In genomic region chr15:96285323-96286014, GRCm38 (mm10) we compare ENCODE assay signal across 8 mouse cellular contexts. TPM values are rescaled to one million over a fixed set of nuclear protein-coding genes. Genes with fewer than 3 reads are reported as not detected.
DNase-seq lines count a peak whose midpoint lies in the region; ATAC-seq and TF ChIP-seq lines count a peak whose summit lies in the region.

No protein-coding gene starts in this region.

- no peaks in the 10 kb centered on the region for H3K27me3 ChIP-seq in forebrain, embryonic 14.5 days (replicated peaks; ENCODE audit: control insufficient read depth, insufficient read depth, low read length)
- H3K27me3 ChIP-seq in liver, postnatal 0 days (ENCODE audit: insufficient read depth, low read length): no peaks in the 10 kb centered on the region
- H3K27me3 ChIP-seq in neural tube, embryonic 13.5 days: no peaks in the 10 kb centered on the region

- H3K36me3 ChIP-seq in ES-E14 (ENCODE audit: control insufficient read depth, insufficient read depth, low read length, poor library complexity, severe bottlenecking): peaks cover 3% of the 10 kb centered on the region; the same call in 1 of the 2 replicates
- 0 out of 2 replicates have a peak, but pooled peaks cover 2% of the 10 kb centered on the region for H3K36me3 ChIP-seq in forebrain, embryonic 14.5 days (ENCODE audit: control insufficient read depth, insufficient read depth, low read length)
- peaks cover 3% of the 10 kb centered on the region for H3K36me3 ChIP-seq in liver, postnatal 0 days (replicated peaks; ENCODE audit: insufficient read depth, low read length)
- H3K36me3 ChIP-seq in neural tube, embryonic 13.5 days: peaks cover 6% of the 10 kb centered on the region; the same call in 1 of the 2 replicates

- peak overlapping the region; percentile 99 for H3K27ac ChIP-seq in ES-E14 (ENCODE audit: insufficient read depth, low read depth, low read length, poor library complexity, severe bottlenecking)
- peak overlapping the region; percentile 100 for H3K27ac ChIP-seq in forebrain, embryonic 14.5 days (ENCODE audit: low read depth, low read length)
- peak overlapping the region; percentile 100 for H3K27ac ChIP-seq in liver, postnatal 0 days (ENCODE audit: low read depth)
- H3K27ac ChIP-seq in neural tube, embryonic 13.5 days (replicated peaks): peak overlapping the region; percentile 100

- TF ChIP-seq CTCF in liver, postnatal 0 days (IDR thresholded peaks at IDR 0.05; ENCODE audit: low read depth): no peak

- no peaks in the 10 kb centered on the region for H3K9me3 ChIP-seq in ES-E14 (ENCODE audit: control insufficient read depth, insufficient read depth, low read depth, low read length)
- no peaks in the 10 kb centered on the region for H3K9me3 ChIP-seq in forebrain, embryonic 14.5 days (replicated peaks; ENCODE audit: control insufficient read depth, low read length)
- H3K9me3 ChIP-seq in liver, postnatal 0 days (ENCODE audit: low read length): no peaks in the 10 kb centered on the region
- H3K9me3 ChIP-seq in neural tube, embryonic 13.5 days: no peaks in the 10 kb centered on the region

- in situ Hi-C loops in ES-E14 (cut with MboI; ENCODE audit: low sequenced_read_pairs in 2 of 2, unreplicated experiment in 2 of 2): no loop called here

- intact Hi-C loops in heart, postnatal 14 days (cut with DNase I): loop anchor here (5.0 to 10.0 kb wide), 6 partner anchors 67 to 491 kb away; partner anchors contain the start of genes Ano6, Scaf11 and Slc38a2

- H3K4me1 ChIP-seq in ES-E14 (ENCODE audit: control insufficient read depth in 2 of 2, insufficient read depth in 2 of 2, low read length in 2 of 2, poor library complexity in 1 of 2): peaks cover 9 to 10% of the 10 kb centered on the region in 2 experiments
- peaks cover 30% of the 10 kb centered on the region for H3K4me1 ChIP-seq in forebrain, embryonic 14.5 days (ENCODE audit: control insufficient read depth, insufficient read depth, low read length)
- H3K4me1 ChIP-seq in liver, postnatal 0 days (ENCODE audit: insufficient read depth): peaks cover 33% of the 10 kb centered on the region
- H3K4me1 ChIP-seq in neural tube, embryonic 13.5 days (replicated peaks): peaks cover 45% of the 10 kb centered on the region

- H3K9ac ChIP-seq in ES-E14 (ENCODE audit: insufficient read depth, low read depth, low read length, poor library complexity, severe bottlenecking): peak overlapping the region; percentile 97
- peak overlapping the region; percentile 99 for H3K9ac ChIP-seq in forebrain, embryonic 14.5 days (ENCODE audit: low read length)
- peak overlapping the region; percentile 99 for H3K9ac ChIP-seq in liver, postnatal 0 days (replicated peaks)
- peak overlapping the region; percentile 100 for H3K9ac ChIP-seq in neural tube, embryonic 13.5 days

- peak overlapping the region; percentile 80 to 93 for H3K4me3 ChIP-seq in ES-E14 (ENCODE audit: insufficient read depth in 1 of 2, low read depth in 1 of 2, low read length in 2 of 2, poor library complexity in 1 of 2, severe bottlenecking in 1 of 2)
- peak overlapping the region; percentile 94 for H3K4me3 ChIP-seq in forebrain, embryonic 14.5 days (ENCODE audit: low read depth, low read length)
- peak overlapping the region; percentile 95 for H3K4me3 ChIP-seq in liver, postnatal 0 days (ENCODE audit: low read depth, low read length)
- H3K4me3 ChIP-seq in neural tube, embryonic 13.5 days: peak overlapping the region; percentile 93

- TF ChIP-seq EP300 in liver, postnatal 0 days (IDR thresholded peaks at IDR 0.05; ENCODE audit: low read depth): no peak

- H3K4me2 ChIP-seq in forebrain, embryonic 14.5 days (ENCODE audit: low read length): peak overlapping the region; percentile 83
- H3K4me2 ChIP-seq in liver, postnatal 0 days (ENCODE audit: low read depth, low read length): peak overlapping the region; percentile 89
- peak overlapping the region; percentile 84 for H3K4me2 ChIP-seq in neural tube, embryonic 13.5 days

- WGBS in forebrain, embryonic 14.5 days: under 1% methylated on average over 43 of the region's 64 CpGs
- WGBS in liver, postnatal 0 days (ENCODE audit: insufficient replicate concordance): under 1% methylated on average over 53 of the region's 64 CpGs
- WGBS in neural tube, embryonic 13.5 days: under 1% methylated on average over 57 of the region's 64 CpGs

- peak; percentile 82 for ATAC-seq in forebrain, embryonic 14.5 days
- peak; percentile 61 for ATAC-seq in liver, postnatal 0 days
- peak; percentile 83 for ATAC-seq in neural tube, embryonic 13.5 days (ENCODE audit: low read depth)

- peak; percentile 62 for DNase-seq in ES-E14 (ENCODE audit: low read depth, low spot score)
- peak; percentile 87 for DNase-seq in cerebellum, adult 11 months
- peak; percentile 95 for DNase-seq in forebrain, embryonic 14.5 days (ENCODE audit: low spot score)
- peak; percentile 92 for DNase-seq in heart, postnatal 14 days
- DNase-seq in layer of hippocampus, adult 11-12 months (ENCODE audit: low spot score): peak; percentile 91
- peak; percentile 90 for DNase-seq in liver, postnatal 0 days
- DNase-seq in telencephalon, adult 2 months (ENCODE audit: low read depth, low spot score): peak; percentile 74

TF ChIP-seq in ES-E14, 5 proteins besides CTCF, POLR2A, EP300 and RAD21:
- TF ChIP-seq ZC3H11A (IDR thresholded peaks at IDR 0.05; ENCODE audit: borderline replicate concordance, low read depth, low read length) (0 out of 2 replicates have a peak, but pooled peaks have one; percentile 43), CHD2 (IDR thresholded peaks at IDR 0.05; ENCODE audit: low read depth, low read length) (no peak), ZNF384 (IDR thresholded peaks at IDR 0.05; ENCODE audit: low read depth, low read length) (no peak), MAFK (IDR thresholded peaks at IDR 0.05; ENCODE audit: insufficient read depth, low read depth, low read length) (no peak), HCFC1 (IDR thresholded peaks at IDR 0.05; ENCODE audit: borderline replicate concordance, insufficient read depth, low read length) (no peak)

RNA-seq across cellular contexts. Expression of gene Arid2, which starts 1.8 kb away (rescaled TPM):
- total RNA-seq in ES-E14 (2012; rRNA removed): 33.0 and 33.2 TPM in 2 replicates
- 24.4 and 27.7 TPM in 2 replicates for polyA plus RNA-seq in forebrain, embryonic 14.5 days (2014; fragmentation: Nextera tagmentation; extraction: Ambion mirVana)
- total RNA-seq in heart, postnatal 14 days (2021): 10 to 100 TPM; 31.9 to 34.5 TPM
- 5.5 and 5.9 TPM in 2 replicates for polyA plus RNA-seq in liver, postnatal 0 days (2015; fragmentation: Nextera tagmentation; extraction: Ambion mirVana)
- polyA plus RNA-seq in neural tube, embryonic 13.5 days (2015; fragmentation: Nextera tagmentation; extraction: Ambion mirVana): 23.9 and 27.0 TPM in 2 replicates

Comparison
In these comparisons a context has a peak if more than half of its experiments do, and no peak if none do; other contexts are left out.
1. Peak in every context shown above with its lines: DNase-seq, ATAC-seq, H3K4me3 ChIP-seq and H3K27ac ChIP-seq.